Mouse (Mus musculus) adrenal gland, adult 18-20 months (tissue): Measurements from ENCODE around the gene Zfp933. TPM values are rescaled to one million over a fixed set of nuclear protein-coding genes. Genes with fewer than 3 reads are reported as not detected.
"Not testable (repeated sequence)": the region's sequence is repeated elsewhere in the genome, so short reads cannot be mapped to it uniquely, and the experiment has no call there.

Source experiments
- DNase-seq, 2 experiments: peaks; one replicate each; pipeline ENCODE4 v3.0.0; 2021 to 2022; ENCODE audit warnings: low spot score in 2 of 2
- long read RNA-seq, 2 experiments: library from polyadenylated mRNA; stranded (forward); transcript quantifications; one replicate each; pipeline ENCODE4 v2.0.0; 2021
- total RNA-seq, 2 experiments: library from RNA; stranded (reverse); gene quantifications; 1 replicate in 1 of 2; 2 replicates in 1 of 2; pipeline ENCODE4 v1.2.3; 2021

Zfp933 gene
- 10 to 100 TPM; 20.8 to 38.3 TPM for total RNA-seq
- long read RNA-seq, experiment 1, full-length matches to known transcripts = 1 of 2 reads
- long read RNA-seq, experiment 1, partial matches to known transcripts = 0 of 2 reads
- long read RNA-seq, experiment 1, other reads (novel, unspliced or antisense) = 1 of 2 reads
- long read RNA-seq, experiment 2, full-length matches to known transcripts = 3 of 9 reads
- long read RNA-seq, experiment 2, partial matches to known transcripts = 0 of 9 reads
- long read RNA-seq, experiment 2, other reads (novel, unspliced or antisense) = 6 of 9 reads

GRCm38 (mm10) chr4:147847614-147848583, at the start of gene Zfp933:
Gene Zfp933 (minus strand): TSS chr4:147848366.
- no peak for DNase-seq

GRCm38 (mm10) chr4:147897348-147897747, 49.2 kb upstream of the Zfp933 start:
- DNase-seq = no peak

GRCm38 (mm10) chr4:147896411-147896810, 48.2 kb upstream of the Zfp933 start:
- no peak for DNase-seq

GRCm38 (mm10) chr4:147895815-147896330, 47.7 kb upstream of the Zfp933 start:
- no peak for DNase-seq

GRCm38 (mm10) chr4:147890341-147890740, 42.2 kb upstream of the Zfp933 start:
- no peak for DNase-seq

GRCm38 (mm10) chr4:147888237-147888636, 40.1 kb upstream of the Zfp933 start:
- DNase-seq = no peak

- no peak for DNase-seq
These were observed 39.1 kb upstream of the Zfp933 start for GRCm38 (mm10) chr4:147887277-147887676.

GRCm38 (mm10) chr4:147886158-147886557, 38.0 kb upstream of the Zfp933 start:
- DNase-seq = no peak

GRCm38 (mm10) chr4:147884138-147884537, 36.0 kb upstream of the Zfp933 start:
- DNase-seq = no peak

GRCm38 (mm10) chr4:147883041-147883440, 34.9 kb upstream of the Zfp933 start:
- DNase-seq = no peak

GRCm38 (mm10) chr4:147881792-147882191, 33.6 kb upstream of the Zfp933 start:
- no peak for DNase-seq

- no peak for DNase-seq
These were observed 31.7 kb upstream of the Zfp933 start for GRCm38 (mm10) chr4:147879865-147880264.

GRCm38 (mm10) chr4:147879456-147879855, 31.3 kb upstream of the Zfp933 start:
- no peak for DNase-seq

- DNase-seq = no peak
These were observed 30.4 kb upstream of the Zfp933 start for GRCm38 (mm10) chr4:147878537-147878936.

- no peak for DNase-seq
These were observed 27.8 kb upstream of the Zfp933 start for GRCm38 (mm10) chr4:147875852-147876575.

GRCm38 (mm10) chr4:147869238-147869637, 21.1 kb upstream of the Zfp933 start:
- no peak for DNase-seq

GRCm38 (mm10) chr4:147868450-147869031, 20.4 kb upstream of the Zfp933 start, which contains the start of the genes Miip and Fv1:
Gene Miip (minus strand): TSS chr4:147868816.
Gene Fv1 (plus strand): TSS chr4:147868979.
- peak; percentile 80 to 81 for DNase-seq

GRCm38 (mm10) chr4:147867563-147868449, 19.6 kb upstream of the Zfp933 start:
- DNase-seq = no peak

GRCm38 (mm10) chr4:147866793-147867192, 18.6 kb upstream of the Zfp933 start:
- DNase-seq = not testable (repeated sequence)

GRCm38 (mm10) chr4:147866056-147866455, 17.9 kb upstream of the Zfp933 start:
- DNase-seq = no peak
